Mouse (Mus musculus): ENCODE data around the gene Gys1.
"Not testable (repeated sequence)": the region's sequence is repeated elsewhere in the genome, so short reads cannot be mapped to it uniquely, and the experiment has no call there.

Gene Gys1

GRCm38 (mm10) chr7:45434203-45435015, at the start of gene Gys1:
Gene Gys1, plus strand, starts transcription at chr7:45434844.
- peak; percentile 100 for DNase-seq

GRCm38 (mm10) chr7:45386077-45386476, 48.6 kb upstream of the Gys1 start:
- no peak for DNase-seq

- no peak for DNase-seq
These were observed 39.5 kb upstream of the Gys1 start for GRCm38 (mm10) chr7:45395129-45395541.

GRCm38 (mm10) chr7:45395578-45396336, 38.9 kb upstream of the Gys1 start, which contains the start of gene Snrnp70:
Gene Snrnp70, minus strand, starts transcription at chr7:45395742.
- peak; percentile 100 for DNase-seq

GRCm38 (mm10) chr7:45396337-45396775, 38.3 kb upstream of the Gys1 start:
- not testable (repeated sequence) for DNase-seq

GRCm38 (mm10) chr7:45396787-45397186, 37.9 kb upstream of the Gys1 start:
- no peak for DNase-seq

GRCm38 (mm10) chr7:45401521-45402085, 33.0 kb upstream of the Gys1 start:
- DNase-seq = no peak

- DNase-seq = peak; percentile 32
These were observed 30.9 kb upstream of the Gys1 start for GRCm38 (mm10) chr7:45403532-45404261.

- peak; percentile 69 for DNase-seq
These were observed 29.3 kb upstream of the Gys1 start, which contains the start of gene Kcna7 for GRCm38 (mm10) chr7:45405091-45406075. Gene Kcna7, plus strand, starts transcription at chr7:45405653.

GRCm38 (mm10) chr7:45406157-45407156, 28.2 kb upstream of the Gys1 start:
- no peak for DNase-seq

GRCm38 (mm10) chr7:45407836-45408235, 26.8 kb upstream of the Gys1 start:
- DNase-seq = no peak

- DNase-seq = no peak
These were observed 26.3 kb upstream of the Gys1 start for GRCm38 (mm10) chr7:45408351-45408750.

- no peak for DNase-seq
These were observed 25.7 kb upstream of the Gys1 start for GRCm38 (mm10) chr7:45408949-45409348.

GRCm38 (mm10) chr7:45409497-45410163, 25.0 kb upstream of the Gys1 start:
- DNase-seq = no peak

- no peak for DNase-seq
These were observed 22.2 kb upstream of the Gys1 start for GRCm38 (mm10) chr7:45412421-45412820.

- DNase-seq = no peak
These were observed 21.4 kb upstream of the Gys1 start, which contains the start of gene Ntf5 for GRCm38 (mm10) chr7:45413113-45413863. Gene Ntf5, plus strand, starts transcription at chr7:45413695.

GRCm38 (mm10) chr7:45413864-45414739, 20.5 kb upstream of the Gys1 start:
- no peak for DNase-seq
